Mouse (Mus musculus) liver, embryonic 12.5 days (tissue): ENCODE measurements at regions not wholly inside any gene's neighbourhood (a gene's known extent, or its start where the extent isn't known, plus 50 kb on each side); places are given as distances from the start of the nearest gene placed in this dataset.
"Not testable (repeated sequence)": the region's sequence is repeated elsewhere in the genome, so short reads cannot be mapped to it uniquely, and the experiment has no call there.

ENCODE experiments used
- ATAC-seq: fragments of 200-750 bp; cut with Nextera tagmentation; 2 replicates; pipeline ENCODE4 v1.8.0; 2017; ENCODE audit warnings: moderate number of reproducible peaks, mild to moderate bottlenecking, moderate library complexity
- H3K27ac ChIP-seq: fragments of 300-500 bp; sonication (generic); 2 replicates; pipeline ENCODE4 v1.5.1; 2016; ENCODE audit warnings: mild to moderate bottlenecking
- H3K27me3 ChIP-seq: fragments of 300-500 bp; sonication (generic); replicated peaks from 2 replicates; pipeline ENCODE4 v1.6.1; 2016; ENCODE audit warnings: mild to moderate bottlenecking, moderate library complexity
- H3K36me3 ChIP-seq: fragments of 300-500 bp; sonication (generic); 2 replicates; pipeline ENCODE4 v1.6.1; 2016; ENCODE audit warnings: mild to moderate bottlenecking, moderate library complexity
- H3K4me1 ChIP-seq: fragments of 300-500 bp; sonication (generic); 2 replicates; pipeline ENCODE4 v1.6.1; 2016
- H3K4me2 ChIP-seq: fragments of 300-500 bp; sonication (generic); 2 replicates; pipeline ENCODE4 v1.6.1; 2016; ENCODE audit warnings: mild to moderate bottlenecking, moderate library complexity
- H3K4me3 ChIP-seq: fragments of 300-500 bp; sonication (generic); 2 replicates; pipeline ENCODE4 v1.5.1; 2016; ENCODE audit warnings: mild to moderate bottlenecking, moderate library complexity
- H3K9ac ChIP-seq: fragments of 300-500 bp; sonication (generic); 2 replicates; pipeline ENCODE4 v1.6.1; 2016; ENCODE audit warnings: mild to moderate bottlenecking, moderate library complexity
- H3K9me3 ChIP-seq: fragments of 300-500 bp; sonication (generic); replicated peaks from 2 replicates; pipeline ENCODE4 v1.6.1; 2016; ENCODE audit warnings: mild to moderate bottlenecking, moderate library complexity
- WGBS: fragments of 180-500 bp; shearing (Covaris S2); methylation state at CpG from one replicate; pipeline ENCODE4 v1.1.7; 2016; ENCODE audit not compliant: insufficient replicate concordance; 5-methylcytosine and 5-hydroxymethylcytosine counted together

DNA sequence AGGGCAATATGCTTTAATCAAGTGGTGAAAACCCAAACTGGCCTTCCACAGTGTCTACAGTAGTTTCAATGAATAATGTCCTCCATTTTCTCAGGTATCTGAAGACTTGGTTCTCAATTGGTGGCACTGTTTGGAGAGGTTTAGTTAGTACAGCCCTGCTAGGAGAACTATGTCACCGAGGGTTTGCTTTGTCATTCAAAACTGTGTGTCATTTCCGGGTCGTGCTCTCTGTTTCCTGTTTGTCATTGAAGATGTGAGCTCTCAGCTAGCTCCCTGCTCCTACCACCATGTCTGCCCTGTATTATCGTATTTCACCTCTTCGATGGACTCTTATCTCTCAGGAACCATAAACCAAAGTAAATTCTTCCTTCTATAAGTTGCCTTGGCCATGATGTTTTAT is 79.3 kb upstream of the Creb5 start:
- H3K9me3 ChIP-seq = no peaks in the 10 kb centered on the region
- H3K36me3 ChIP-seq = no peaks in the 10 kb centered on the region
- no peak overlapping the region for H3K4me2 ChIP-seq
- H3K4me3 ChIP-seq = no peak overlapping the region
- H3K9ac ChIP-seq = no peak overlapping the region
- no peak overlapping the region for H3K27ac ChIP-seq
- no peaks in the 10 kb centered on the region for H3K4me1 ChIP-seq
- 33% methylated on average over 5 of the region's 5 CpGs for WGBS
- H3K27me3 ChIP-seq = peaks cover 15% of the 10 kb centered on the region; the same call in 1 of the 2 replicates
- ATAC-seq = no peak

GRCm38 (mm10) chr6:53207361-53207760 is 79.7 kb upstream of the Creb5 start:
- H3K4me3 ChIP-seq = no peak overlapping the region
- no peaks in the 10 kb centered on the region for H3K36me3 ChIP-seq
- H3K4me2 ChIP-seq = no peak overlapping the region
- no peak overlapping the region for H3K9ac ChIP-seq
- no peak for ATAC-seq
- no peaks in the 10 kb centered on the region for H3K4me1 ChIP-seq
- no peak overlapping the region for H3K27ac ChIP-seq
- no peaks in the 10 kb centered on the region for H3K9me3 ChIP-seq
- WGBS = 46% methylated on average over 2 of the region's 2 CpGs
- peaks cover 20% of the 10 kb centered on the region; the same call in 1 of the 2 replicates for H3K27me3 ChIP-seq

GRCm38 (mm10) chr6:53201281-53201956 is 85.7 kb upstream of the Creb5 start:
- Histone ChIP-seq H3K4me2 (no peak overlapping the region), H3K9me3 (no peaks in the 10 kb centered on the region), H3K27ac (no peak overlapping the region), H3K4me1 (no peaks in the 10 kb centered on the region), H3K36me3 (no peaks in the 10 kb centered on the region), H3K4me3 (no peak overlapping the region), H3K27me3 (peaks cover 19% of the 10 kb centered on the region; the same call in 1 of the 2 replicates), H3K9ac (no peak overlapping the region)
- ATAC-seq = no peak
- WGBS = 14% methylated on average over 10 of the region's 10 CpGs

GRCm38 (mm10) chr6:53199474-53199873 is 87.6 kb upstream of the Creb5 start:
- Histone ChIP-seq H3K4me1 (no peaks in the 10 kb centered on the region), H3K4me2 (no peak overlapping the region), H3K27me3 (peaks cover 19% of the 10 kb centered on the region; the same call in 1 of the 2 replicates), H3K9me3 (no peaks in the 10 kb centered on the region), H3K9ac (no peak overlapping the region), H3K36me3 (no peaks in the 10 kb centered on the region), H3K27ac (no peak overlapping the region), H3K4me3 (no peak overlapping the region)
- 70% methylated on average over 2 of the region's 2 CpGs for WGBS
- no peak for ATAC-seq

- H3K27ac ChIP-seq, H3K4me1 ChIP-seq, H3K4me3 ChIP-seq, H3K27me3 ChIP-seq, H3K4me2 ChIP-seq, H3K36me3 ChIP-seq, H3K9ac ChIP-seq, H3K9me3 ChIP-seq, ATAC-seq: not testable (repeated sequence)
- 76% methylated on average over 17 of the region's 17 CpGs for whole genome bisulfite sequencing
These were observed 104.9 kb upstream of the Creb5 start for GRCm38 (mm10) chr6:53182131-53182530.

DNA sequence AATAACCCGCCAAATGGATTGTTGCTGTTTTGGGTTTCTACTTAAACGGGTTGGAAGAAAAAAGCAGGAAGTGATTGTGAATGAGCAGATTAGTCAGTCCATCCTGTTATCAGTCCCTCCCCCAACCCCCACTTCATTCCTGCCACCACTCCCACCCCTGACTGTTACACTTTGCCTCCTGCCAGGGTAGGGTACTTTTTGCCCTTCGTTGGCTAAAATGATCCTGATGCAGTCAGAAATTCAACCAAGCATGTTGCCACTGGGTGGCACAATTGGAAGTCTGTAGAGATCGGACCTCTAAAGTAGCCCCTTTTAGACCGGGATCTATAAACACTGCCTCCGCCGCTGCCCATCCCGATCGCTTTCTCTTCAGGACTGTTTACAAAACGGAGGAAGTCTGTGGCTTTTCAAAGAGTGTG is 96.0 kb upstream of the Jazf1 start:
- Histone ChIP-seq H3K4me2 (peak overlapping the region; percentile 51), H3K4me3 (peak overlapping the region; percentile 25; the same call in 1 of the 2 replicates), H3K27me3 (no peaks in the 10 kb centered on the region), H3K9me3 (no peaks in the 10 kb centered on the region), H3K27ac (no peak overlapping the region), H3K9ac (no peak overlapping the region), H3K36me3 (no peaks in the 10 kb centered on the region), H3K4me1 (peaks cover 34% of the 10 kb centered on the region)
- WGBS = 8% methylated on average over 10 of the region's 10 CpGs
- no peak for ATAC-seq

GRCm38 (mm10) chr6:53163091-53163490 is 94.7 kb upstream of the Jazf1 start:
- no peak for ATAC-seq
- Histone ChIP-seq H3K4me3 (no peak overlapping the region), H3K36me3 (no peaks in the 10 kb centered on the region), H3K27me3 (no peaks in the 10 kb centered on the region), H3K9ac (no peak overlapping the region), H3K9me3 (no peaks in the 10 kb centered on the region), H3K4me1 (peaks cover 34% of the 10 kb centered on the region), H3K4me2 (no peak overlapping the region), H3K27ac (no peak overlapping the region)
- WGBS = 45% methylated on average over 7 of the region's 7 CpGs

DNA sequence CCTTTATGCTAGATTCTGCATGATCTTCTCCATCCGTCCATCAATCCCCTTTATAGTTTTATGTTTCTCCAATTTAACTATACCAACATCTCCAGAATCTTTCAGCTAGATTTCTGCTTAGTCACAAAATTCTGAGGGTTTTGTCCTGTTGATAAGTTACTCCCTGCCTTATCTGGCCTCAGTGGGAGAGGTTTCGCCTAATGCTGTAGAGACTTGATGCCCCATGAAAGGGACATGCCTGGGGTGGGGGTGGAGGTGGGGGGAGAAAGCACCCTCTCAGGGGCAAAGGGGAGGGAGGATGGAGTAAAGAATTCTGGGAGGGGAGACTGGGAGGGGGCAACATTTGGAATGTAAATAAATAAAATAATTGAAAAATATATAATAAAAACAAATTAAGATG is 93.2 kb upstream of the Jazf1 start:
- 26% methylated on average over 2 of the region's 2 CpGs for WGBS
- peak overlapping the region; percentile 38 for H3K4me2 ChIP-seq
- ATAC-seq = peak; percentile 83

DNA sequence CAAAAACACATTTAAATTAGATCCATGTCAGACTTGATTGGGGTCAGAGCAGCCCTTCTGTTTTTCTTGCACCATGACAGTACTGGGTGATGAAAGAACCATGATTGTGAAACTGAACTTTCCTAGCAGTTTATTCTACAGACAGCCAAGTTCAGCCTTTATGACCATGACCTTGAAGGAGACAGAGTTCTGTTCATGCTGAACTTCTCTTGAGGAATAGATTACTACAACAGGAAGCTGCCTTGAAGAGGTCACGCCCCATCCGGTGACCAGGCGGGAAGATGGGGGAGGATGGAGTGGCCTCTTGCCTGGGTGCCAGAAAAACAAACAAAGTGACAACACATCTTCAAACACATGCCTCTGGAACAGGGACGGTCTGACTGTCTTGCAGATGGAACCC is 86.2 kb upstream of the Jazf1 start:
- 0 out of 2 replicates have a peak, but pooled peaks cover 3% of the 10 kb centered on the region for H3K4me1 ChIP-seq
- H3K9me3 ChIP-seq = no peaks in the 10 kb centered on the region
- no peak for ATAC-seq
- H3K27me3 ChIP-seq = no peaks in the 10 kb centered on the region; the same call in 1 of the 2 replicates
- H3K27ac ChIP-seq = no peak overlapping the region
- no peak overlapping the region for H3K4me2 ChIP-seq
- WGBS = 40% methylated on average over 4 of the region's 4 CpGs
- no peaks in the 10 kb centered on the region for H3K36me3 ChIP-seq
- no peak overlapping the region for H3K4me3 ChIP-seq
- H3K9ac ChIP-seq = no peak overlapping the region

More for the DNA sequence above, 93.2 kb upstream of the Jazf1 start:
- Histone ChIP-seq H3K27ac (no peak overlapping the region), H3K36me3 (no peaks in the 10 kb centered on the region), H3K27me3 (no peaks in the 10 kb centered on the region), H3K4me1 (peaks cover 34% of the 10 kb centered on the region), H3K9me3 (no peaks in the 10 kb centered on the region), H3K9ac (no peak overlapping the region), H3K4me3 (no peak overlapping the region)

DNA sequence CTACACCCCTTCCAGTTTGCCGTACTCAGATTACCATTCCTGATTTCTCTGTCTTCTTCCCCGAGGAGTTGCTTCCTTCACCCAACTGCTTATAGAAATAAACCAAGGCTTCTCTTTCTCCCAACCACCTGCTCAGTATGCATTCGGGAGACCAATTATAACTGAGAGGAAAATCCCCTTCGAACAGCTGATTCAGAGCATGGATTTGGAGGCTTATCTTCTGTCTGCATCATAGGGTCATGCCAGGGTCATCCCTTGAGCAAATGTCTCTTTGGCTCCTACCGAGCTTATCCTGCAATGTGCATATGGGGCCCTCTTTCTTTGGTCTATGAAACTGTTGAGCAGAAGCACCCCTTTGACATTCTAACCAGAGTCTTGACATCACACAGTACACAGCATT is 79.0 kb upstream of the Jazf1 start:
- Histone ChIP-seq H3K4me2 (no peak overlapping the region), H3K9ac (no peak overlapping the region), H3K36me3 (no peaks in the 10 kb centered on the region), H3K27ac (no peak overlapping the region), H3K4me1 (no peaks in the 10 kb centered on the region), H3K4me3 (no peak overlapping the region), H3K9me3 (no peaks in the 10 kb centered on the region), H3K27me3 (no peaks in the 10 kb centered on the region; the same call in 1 of the 2 replicates)
- 45% methylated on average over 5 of the region's 5 CpGs for WGBS
- no peak for ATAC-seq

- WGBS = 17% methylated on average over 4 of the region's 4 CpGs
- no peak for ATAC-seq
These were observed 75.6 kb upstream of the Jazf1 start for GRCm38 (mm10) chr6:53143846-53144584.

DNA sequence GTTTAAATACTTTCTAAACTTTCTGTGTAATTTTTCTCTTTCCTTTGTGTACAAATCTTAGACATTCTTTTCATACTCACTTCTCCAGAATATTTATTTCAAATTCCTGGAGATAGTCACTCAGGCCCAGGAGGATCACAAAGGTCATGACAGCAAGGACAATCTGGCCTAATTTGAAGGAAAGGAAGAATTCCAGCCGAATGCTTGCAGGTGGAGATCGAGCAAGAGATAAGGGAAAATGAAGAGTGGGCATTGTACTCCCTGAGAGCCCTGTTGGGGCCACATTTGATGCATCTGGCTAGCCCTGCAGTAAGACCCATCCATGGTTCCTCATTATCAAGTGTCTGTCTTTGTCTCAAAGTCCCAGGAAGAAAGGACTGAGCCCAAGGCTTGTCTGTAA is 66.0 kb upstream of the Jazf1 start:
- H3K27ac ChIP-seq = no peak overlapping the region
- H3K9me3 ChIP-seq = no peaks in the 10 kb centered on the region
- H3K36me3 ChIP-seq = no peaks in the 10 kb centered on the region
- H3K4me2 ChIP-seq = no peak overlapping the region
- ATAC-seq = no peak
- H3K27me3 ChIP-seq = no peaks in the 10 kb centered on the region
- H3K4me3 ChIP-seq = no peak overlapping the region
- H3K4me1 ChIP-seq = no peaks in the 10 kb centered on the region
- H3K9ac ChIP-seq = no peak overlapping the region
- 47% methylated on average over 2 of the region's 2 CpGs for WGBS

More at GRCm38 (mm10) chr6:53143846-53144584, 75.6 kb upstream of the Jazf1 start:
- Histone ChIP-seq H3K9me3 (no peaks in the 10 kb centered on the region), H3K27ac (no peak overlapping the region), H3K4me2 (no peak overlapping the region), H3K9ac (no peak overlapping the region), H3K36me3 (no peaks in the 10 kb centered on the region), H3K4me3 (no peak overlapping the region), H3K4me1 (no peaks in the 10 kb centered on the region), H3K27me3 (no peaks in the 10 kb centered on the region)
